Mouse (Mus musculus): ENCODE results near the gene Psmd3. TPM values are rescaled to one million over a fixed set of nuclear protein-coding genes. Genes with fewer than 3 reads are reported as not detected.
"Not testable (repeated sequence)": the region's sequence is repeated elsewhere in the genome, so short reads cannot be mapped to it uniquely, and the experiment has no call there.

Gene Psmd3
- total RNA-seq, 4 experiments from 2014 or later: 115 to 121 (median 117) TPM

GRCm38 (mm10) chr11:98693201-98693600 lies 10.8 kb downstream of the Psmd3 start:
- no peak for DNase-seq

GRCm38 (mm10) chr11:98693746-98694145 lies 11.4 kb downstream of the Psmd3 start:
- no peak for DNase-seq

- DNase-seq: no peak
Observed at GRCm38 (mm10) chr11:98694301-98694700, 11.9 kb downstream of the Psmd3 start.

- no peak for DNase-seq
Observed at GRCm38 (mm10) chr11:98695408-98695807, 13.1 kb downstream of the Psmd3 start.

GRCm38 (mm10) chr11:98696454-98697216 lies 14.3 kb downstream of the Psmd3 start:
- no peak for DNase-seq

- no peak for DNase-seq
Observed at GRCm38 (mm10) chr11:98697225-98697624, 14.9 kb downstream of the Psmd3 start.

GRCm38 (mm10) chr11:98698849-98699640 lies 16.7 kb downstream of the Psmd3 start:
- no peak for DNase-seq

GRCm38 (mm10) chr11:98699911-98700310 lies 17.6 kb downstream of the Psmd3 start:
- DNase-seq: peak; percentile 54

GRCm38 (mm10) chr11:98701213-98701670 lies 18.9 kb downstream of the Psmd3 start, which contains the start of gene Csf3:
Csf3 (plus strand) TSS chr11:98701263.
- DNase-seq: no peak

- no peak for DNase-seq
Observed at GRCm38 (mm10) chr11:98702323-98702722, 20.0 kb downstream of the Psmd3 start.

- no peak for DNase-seq
Observed at GRCm38 (mm10) chr11:98705021-98705420, 22.7 kb downstream of the Psmd3 start.

GRCm38 (mm10) chr11:98707401-98708281 lies 25.3 kb downstream of the Psmd3 start:
- no peak for DNase-seq

- DNase-seq: no peak
Observed at GRCm38 (mm10) chr11:98708282-98708956, 26.1 kb downstream of the Psmd3 start.

- DNase-seq: no peak
Observed at GRCm38 (mm10) chr11:98709001-98709741, 26.8 kb downstream of the Psmd3 start.

- DNase-seq: peak; percentile 60
Observed at GRCm38 (mm10) chr11:98710416-98711045, 28.2 kb downstream of the Psmd3 start.

GRCm38 (mm10) chr11:98711046-98711434 lies 28.7 kb downstream of the Psmd3 start:
- DNase-seq: no peak

GRCm38 (mm10) chr11:98712009-98712408 lies 29.7 kb downstream of the Psmd3 start:
- DNase-seq: not testable (repeated sequence)

- DNase-seq: no peak
Observed at GRCm38 (mm10) chr11:98713703-98714102, 31.3 kb downstream of the Psmd3 start.

GRCm38 (mm10) chr11:98715946-98716345 lies 33.6 kb downstream of the Psmd3 start:
- no peak for DNase-seq

GRCm38 (mm10) chr11:98717904-98718303 lies 35.5 kb downstream of the Psmd3 start:
- peak; percentile 62 for DNase-seq

GRCm38 (mm10) chr11:98720756-98721155 lies 38.4 kb downstream of the Psmd3 start:
- no peak for DNase-seq

All from adrenal gland, adult 8-10 months (tissue).